Mouse (Mus musculus): ENCODE measurements around the gene Olfr94.
"Not testable (repeated sequence)": the region's sequence is repeated elsewhere in the genome, so short reads cannot be mapped to it uniquely, and the experiment has no call there.

The Olfr94 gene

DNA sequence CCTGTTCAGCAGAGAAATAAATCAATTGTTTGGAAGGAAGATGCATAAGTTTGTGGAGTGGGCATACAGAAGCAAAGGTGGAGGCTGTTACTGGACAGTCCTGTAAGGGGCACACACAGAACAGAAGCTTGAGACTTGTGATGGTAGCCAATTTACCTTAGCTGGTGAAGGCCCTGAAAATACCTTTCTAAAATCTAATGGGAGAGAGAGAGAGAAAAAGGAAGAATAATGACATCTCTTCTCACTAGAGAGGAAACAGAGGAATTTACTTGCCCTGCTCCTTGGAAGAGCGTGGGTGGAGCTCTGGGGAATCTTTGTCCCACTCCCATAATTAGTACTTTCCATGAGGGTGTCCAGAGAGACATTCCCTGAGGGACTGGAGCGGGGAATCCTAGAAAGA is at the start of gene Olfr94:
TSS of gene Olfr94 (minus strand) at position 101 of the 400 bp plus-strand sequence.
- DNase-seq (ENCODE audit: low read depth, low spot score) = no peak

DNA sequence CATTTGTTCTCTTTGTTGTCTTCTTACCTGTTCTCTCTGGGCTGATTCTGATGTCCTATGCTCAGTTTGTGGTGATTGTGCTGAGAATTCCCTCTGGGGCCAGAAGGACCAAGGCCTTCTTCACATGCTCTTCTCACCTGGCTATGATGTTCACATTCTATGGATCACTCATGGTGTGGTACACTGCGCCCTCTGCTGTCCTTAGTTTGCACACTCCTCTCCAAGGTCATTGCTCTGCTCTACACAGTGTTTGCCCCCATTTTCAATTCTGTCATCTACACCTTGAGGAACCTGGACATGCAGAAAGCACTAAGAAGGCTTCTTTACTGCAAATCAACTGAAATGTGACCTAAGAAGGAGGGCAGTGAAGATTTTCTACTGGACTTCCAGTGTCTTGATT is 49.8 kb upstream of the Olfr94 start:
- DNase-seq (ENCODE audit: low read depth, low spot score) = no peak

DNA sequence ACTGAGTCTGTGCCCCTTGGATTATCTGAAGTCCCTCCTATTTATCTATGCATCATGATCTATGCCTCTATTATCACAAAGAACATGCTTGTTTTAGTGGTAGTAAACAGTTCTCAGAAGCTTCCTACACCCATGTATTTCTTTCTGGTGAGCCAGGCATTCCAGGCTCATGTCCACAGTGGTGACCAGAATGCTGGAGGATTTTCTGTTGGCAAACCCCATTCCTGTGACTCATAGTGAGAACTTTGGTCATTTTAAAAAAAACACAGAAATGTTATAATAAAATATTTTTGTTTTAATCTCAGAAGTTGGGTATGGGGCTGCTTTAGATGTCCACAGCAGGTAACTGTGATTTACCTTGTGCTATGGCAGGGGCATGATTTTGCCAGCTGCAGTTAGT is 48.7 kb upstream of the Olfr94 start:
- DNase-seq (ENCODE audit: low read depth, low spot score) = no peak

DNA sequence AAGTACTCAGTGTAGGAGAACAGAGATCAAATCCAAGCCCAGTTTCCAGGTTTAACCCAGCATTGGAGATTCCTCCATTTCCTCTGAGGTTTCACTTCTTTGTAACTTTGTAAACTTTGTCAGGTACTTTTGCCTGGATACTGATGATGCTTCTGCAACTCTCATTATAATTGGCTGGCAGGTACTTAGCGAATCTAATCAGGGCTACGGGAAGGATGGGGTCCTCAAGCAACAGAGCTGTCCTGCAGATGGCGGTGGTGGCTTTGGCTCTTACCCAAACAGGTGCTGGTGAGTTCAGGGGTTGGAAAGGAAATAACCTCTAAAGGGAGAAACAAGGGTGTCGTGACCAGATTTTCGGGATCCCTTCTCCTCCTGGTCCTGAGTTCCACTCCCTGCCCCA is 45.9 kb upstream of the Olfr94 start:
- no peak for DNase-seq (ENCODE audit: low read depth, low spot score)

DNA sequence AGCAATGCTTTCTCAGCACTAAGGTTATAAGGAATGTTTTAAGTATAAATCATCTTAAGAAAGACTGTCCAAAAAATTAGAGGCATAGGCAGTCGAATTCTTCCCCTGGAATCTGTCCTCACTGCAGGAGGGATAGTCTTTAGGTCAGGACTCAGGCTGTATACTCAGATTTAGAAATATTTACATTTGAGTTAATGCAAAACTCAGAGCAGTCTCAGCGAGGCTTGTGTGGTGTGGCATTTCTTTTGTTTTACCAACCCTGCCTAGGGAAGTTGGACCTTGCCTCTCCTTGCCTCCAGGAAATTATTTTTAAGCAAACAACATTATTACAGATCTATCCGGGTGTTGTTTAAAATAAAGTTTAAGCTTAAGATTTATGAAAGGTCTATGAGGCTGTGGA is 41.4 kb upstream of the Olfr94 start:
- DNase-seq (ENCODE audit: low read depth, low spot score) = no peak

DNA sequence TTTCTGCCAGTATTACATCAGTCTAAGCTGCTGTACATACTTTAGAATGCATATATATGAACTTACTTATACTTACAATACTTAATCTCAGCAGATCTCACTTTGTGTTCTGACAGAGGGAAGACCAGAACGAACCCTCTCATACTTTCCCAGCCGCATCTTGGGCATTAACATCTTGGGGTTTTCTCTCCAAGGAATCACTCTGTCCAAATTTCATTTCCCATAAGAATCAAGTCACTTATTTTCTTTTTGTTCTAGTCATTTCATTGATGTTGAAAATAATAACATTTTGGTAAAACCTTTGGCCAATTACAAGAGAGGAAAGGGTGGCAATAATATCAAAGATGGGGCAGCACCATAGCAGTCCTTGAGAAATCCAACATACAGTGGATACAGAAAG is 36.4 kb upstream of the Olfr94 start, which contains the start of gene Olfr97:
TSS of gene Olfr97 (minus strand) at position 101 of the 400 bp plus-strand sequence.
- DNase-seq (ENCODE audit: low read depth, low spot score) = not testable (repeated sequence)

DNA sequence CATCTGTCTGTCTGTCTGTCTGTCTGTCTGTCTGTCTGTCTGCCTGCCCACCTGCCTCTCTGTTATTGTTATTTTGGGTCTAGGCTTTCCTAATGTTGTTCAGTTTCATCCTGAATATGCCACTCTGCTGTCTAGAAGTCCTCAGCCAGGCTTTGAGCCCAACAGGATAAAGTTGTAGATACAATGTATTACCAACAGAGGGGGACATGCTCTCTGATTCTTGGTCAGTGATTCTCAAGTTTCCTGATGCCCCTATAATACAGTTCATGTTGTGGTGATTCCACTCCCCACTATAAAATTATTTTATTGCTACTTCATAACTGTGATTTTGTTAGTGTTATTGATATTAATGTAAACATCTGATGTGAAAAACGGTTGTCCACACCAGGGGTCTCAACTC is 21.1 kb upstream of the Olfr94 start:
- DNase-seq (ENCODE audit: low read depth, low spot score) = no peak

DNA sequence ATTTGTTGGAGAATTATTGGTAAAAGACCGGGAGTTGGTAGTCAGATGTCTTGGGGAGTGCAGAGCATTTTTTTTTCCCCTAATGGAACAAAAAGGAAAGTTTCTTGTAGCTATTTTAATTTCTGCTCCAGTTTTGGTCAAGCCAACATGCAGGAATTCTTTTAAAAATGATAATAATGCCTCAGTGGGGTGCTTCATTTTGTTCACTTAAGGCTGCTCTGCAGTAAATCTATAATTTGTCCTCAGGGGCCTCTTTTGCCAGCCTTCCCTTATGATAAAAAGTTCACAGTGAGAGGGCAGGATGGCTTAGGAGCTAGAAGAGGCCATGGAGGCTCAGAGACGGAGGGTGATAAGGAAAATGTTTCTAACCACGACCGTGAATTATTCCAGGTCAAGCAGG is 19.1 kb upstream of the Olfr94 start, which contains the start of gene Olfr96:
TSS of gene Olfr96 (plus strand) at position 301 of the 400 bp plus-strand sequence.
- no peak for DNase-seq (ENCODE audit: low read depth, low spot score)

DNA sequence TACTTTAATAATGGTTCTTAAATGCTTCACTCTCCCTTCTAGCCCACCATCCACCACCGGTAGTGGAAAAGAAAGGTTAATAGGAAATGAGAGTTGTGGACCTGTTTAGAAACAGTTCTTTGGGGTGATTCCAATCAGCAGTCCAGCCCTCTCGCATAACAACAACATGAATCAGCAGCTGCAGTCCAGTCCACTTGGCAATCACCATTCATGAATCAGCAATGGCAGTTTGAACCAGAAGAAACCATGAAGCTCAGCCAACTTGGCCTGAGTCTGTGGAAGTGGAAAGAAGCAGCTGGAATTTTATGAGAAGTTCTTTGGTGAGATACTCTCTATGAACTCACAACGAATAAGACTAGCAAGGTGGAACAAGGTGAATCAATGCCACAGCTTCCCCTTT is 17.7 kb upstream of the Olfr94 start:
- no peak for DNase-seq (ENCODE audit: low read depth, low spot score)

DNA sequence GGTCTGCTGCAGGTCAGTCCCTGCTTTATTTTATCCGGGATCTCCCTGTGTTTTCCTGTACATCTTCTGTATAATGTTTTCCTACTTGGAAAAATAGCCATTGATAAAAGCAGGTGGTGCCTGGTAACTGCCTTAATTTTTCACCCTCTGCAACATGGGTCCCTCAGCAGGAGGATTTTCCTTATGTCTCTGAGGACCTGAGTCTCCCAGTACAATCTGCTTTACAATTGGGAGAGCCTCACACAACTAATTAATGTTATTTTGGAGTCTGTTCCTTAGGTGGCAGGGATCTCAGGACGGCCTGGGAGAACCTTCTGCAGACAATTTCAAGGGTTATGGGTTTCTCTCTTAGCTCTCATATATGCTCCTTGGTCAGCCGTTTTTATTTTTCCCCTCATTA is 12.2 kb upstream of the Olfr94 start, which contains the start of gene Olfr95:
TSS of gene Olfr95 (minus strand) at position 101 of the 400 bp plus-strand sequence.
- no peak for DNase-seq (ENCODE audit: low read depth, low spot score)

DNA sequence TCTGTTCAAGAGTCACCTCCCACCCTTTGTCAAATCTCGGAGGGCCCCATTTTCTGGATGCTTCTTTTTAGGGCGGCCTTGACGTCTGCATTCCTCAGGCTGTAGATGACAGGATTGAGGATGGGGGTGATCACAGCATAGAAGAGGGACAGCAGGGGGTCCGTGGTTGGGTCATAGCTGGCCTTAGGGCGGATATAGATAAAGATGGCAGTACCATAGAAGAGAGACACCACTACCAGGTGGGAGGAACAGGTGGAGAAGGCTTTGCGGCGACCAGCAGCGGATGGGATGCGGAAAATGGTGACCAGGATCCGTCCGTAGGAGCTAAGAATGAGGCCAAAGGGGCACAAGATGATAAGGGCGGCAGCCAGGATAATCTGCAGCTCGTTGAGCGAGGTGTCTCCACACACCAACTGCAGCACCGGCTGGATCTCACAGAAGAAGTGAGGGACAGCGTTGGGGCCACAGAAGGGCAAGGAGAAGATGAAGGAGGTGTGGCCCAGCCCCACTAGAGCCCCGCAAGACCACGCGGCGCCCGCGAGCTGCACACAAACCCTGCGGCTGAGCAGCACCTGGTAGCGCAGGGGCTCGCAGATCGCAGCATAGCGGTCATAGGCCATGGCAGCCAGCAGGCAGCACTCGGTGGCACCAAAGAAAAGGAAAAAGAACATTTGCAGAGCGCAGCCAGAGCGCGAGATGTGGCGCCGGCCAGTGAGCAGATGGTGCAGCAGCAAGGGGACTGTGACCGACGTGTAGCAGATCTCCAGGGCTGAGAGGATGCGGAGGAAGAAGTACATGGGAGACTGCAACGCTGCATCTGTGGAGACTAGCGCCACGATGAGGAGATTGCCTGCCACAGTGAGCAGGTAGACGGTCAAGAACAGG is 10.3 kb upstream of the Olfr94 start:
- DNase-seq (ENCODE audit: low read depth, low spot score) = no peak

DNA sequence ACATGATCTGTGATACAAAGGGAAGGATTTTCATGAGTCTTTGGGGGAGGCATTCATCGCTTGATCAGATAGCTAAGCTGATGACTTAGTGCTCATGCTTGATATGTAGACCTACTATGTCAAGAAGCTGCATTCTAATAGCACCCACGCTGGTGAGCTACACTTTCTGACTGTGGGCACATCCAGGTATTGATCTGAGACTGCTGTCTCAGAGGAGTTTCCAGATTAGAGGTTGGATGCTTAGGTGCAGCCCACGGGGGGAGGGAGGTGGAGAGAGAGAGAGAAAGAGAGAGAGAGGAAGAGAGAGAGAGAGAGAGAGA is 3.1 kb upstream of the Olfr94 start:
- DNase-seq (ENCODE audit: low read depth, low spot score) = no peak

DNA sequence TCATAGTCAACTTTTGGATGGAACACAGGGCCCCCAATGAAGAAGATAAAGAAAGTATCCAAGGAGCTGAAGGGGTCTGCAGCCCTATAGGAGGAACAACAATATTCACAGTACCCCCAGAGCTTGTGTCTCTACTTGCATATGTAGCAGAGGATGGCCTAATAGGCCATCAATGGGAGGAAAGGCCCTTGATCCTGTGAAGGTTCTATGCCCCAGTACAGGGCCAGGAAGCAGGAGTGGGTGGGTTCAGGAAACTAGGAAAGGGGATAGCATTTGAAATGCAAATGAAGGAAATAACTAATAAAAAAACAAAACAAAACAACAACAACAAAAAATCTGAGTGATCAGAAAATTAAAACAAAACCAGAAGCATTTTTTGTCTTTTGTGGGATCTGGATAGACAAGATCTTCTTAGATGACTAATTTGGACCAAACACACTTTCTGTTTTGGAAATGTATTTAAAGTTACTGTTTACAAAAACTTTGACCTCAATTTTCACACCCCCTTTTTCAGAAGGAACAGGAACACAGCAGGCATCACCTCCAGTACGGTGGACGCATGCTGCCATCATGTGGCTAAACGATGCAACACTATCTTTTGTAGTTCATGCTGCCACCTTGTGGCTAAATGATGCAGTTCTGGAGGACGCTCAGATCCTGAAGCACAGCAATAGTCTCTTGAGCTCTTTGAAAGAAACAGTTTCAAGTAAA is 2.6 kb upstream of the Olfr94 start:
- DNase-seq (ENCODE audit: low read depth, low spot score) = peak; percentile 17

DNA sequence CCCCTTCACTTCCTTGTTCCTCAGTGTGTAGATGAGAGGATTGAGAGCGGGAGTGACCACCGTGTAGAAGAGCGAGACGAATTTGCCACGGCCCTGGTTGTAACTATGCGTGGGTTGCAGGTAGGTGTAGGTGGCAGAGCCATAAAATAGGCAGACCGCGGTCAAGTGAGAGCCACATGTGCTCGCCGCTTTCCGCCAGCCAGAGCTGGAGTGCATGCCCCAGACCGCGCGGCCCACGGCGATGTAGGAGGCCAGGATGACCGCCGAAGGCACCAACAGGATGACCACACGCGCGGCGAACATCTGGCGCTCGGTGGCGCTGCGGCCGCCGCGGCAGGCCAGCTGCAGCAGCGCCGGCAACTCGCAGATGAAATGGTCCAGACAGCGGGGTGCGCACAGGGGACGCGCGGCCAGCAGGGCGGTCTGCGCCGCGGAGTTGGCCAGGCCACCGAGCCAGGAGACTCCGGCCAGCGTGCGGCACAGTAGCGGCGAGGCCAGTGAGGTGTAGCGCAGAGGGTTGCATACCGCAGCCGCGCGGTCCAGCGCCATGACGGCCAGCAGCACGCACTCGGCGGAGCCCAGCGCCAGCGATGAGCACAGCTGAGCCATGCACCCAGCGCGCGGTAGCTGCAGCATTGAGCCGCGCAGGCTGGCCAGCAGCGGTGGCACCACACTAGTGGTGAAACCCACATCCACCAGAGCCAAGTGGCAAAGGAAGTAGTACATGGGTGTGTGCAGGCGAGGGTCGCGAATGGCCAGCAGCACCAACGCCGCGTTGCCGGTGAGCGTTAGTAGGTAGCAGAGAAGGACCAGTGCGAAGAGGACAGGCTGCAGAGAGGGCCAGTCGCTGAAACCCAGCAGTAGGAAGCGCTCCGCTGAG is 3.7 kb downstream of the Olfr94 start:
- DNase-seq (ENCODE audit: low read depth, low spot score) = no peak

DNA sequence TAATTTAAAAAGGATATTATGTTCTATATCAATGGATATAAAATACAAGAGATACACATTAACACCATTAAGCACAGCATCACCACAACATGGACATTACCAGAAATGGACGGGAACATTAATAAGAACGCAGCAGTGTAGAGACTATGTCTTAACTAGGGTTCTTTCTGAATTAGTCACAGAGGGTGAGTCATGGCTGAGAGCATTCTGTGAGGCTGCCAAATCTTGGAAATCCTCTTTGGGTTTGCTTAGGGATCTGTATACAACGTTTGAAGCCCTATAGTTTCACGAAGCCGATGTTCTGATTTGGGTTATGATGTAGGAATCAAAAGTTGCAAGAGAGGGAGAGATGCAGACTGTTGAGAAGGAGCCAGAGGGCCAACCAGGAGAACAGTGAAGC is 6.0 kb downstream of the Olfr94 start:
- no peak for DNase-seq (ENCODE audit: low read depth, low spot score)

DNA sequence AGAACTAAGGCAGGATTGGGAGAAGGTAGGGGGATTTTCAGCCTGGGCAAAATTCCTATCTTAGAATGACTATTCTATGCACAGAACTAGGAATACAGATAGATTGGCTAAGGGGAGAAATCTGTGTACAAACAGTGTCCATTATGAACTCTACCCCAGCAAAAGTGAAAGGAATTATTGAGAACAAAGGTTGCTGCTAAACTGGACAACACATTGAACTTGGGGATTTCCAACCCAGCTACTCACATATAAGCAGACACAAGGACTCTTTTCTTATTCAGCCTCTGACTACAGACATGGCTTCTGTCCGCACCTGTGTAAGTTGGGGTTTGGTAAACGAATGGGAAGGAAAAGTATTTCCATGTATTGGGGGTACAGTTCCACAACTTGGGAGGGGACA is 7.1 kb downstream of the Olfr94 start, which contains the start of gene Ubd:
TSS of gene Ubd (plus strand) at position 237 of the 400 bp plus-strand sequence.
- no peak for DNase-seq (ENCODE audit: low read depth, low spot score)

DNA sequence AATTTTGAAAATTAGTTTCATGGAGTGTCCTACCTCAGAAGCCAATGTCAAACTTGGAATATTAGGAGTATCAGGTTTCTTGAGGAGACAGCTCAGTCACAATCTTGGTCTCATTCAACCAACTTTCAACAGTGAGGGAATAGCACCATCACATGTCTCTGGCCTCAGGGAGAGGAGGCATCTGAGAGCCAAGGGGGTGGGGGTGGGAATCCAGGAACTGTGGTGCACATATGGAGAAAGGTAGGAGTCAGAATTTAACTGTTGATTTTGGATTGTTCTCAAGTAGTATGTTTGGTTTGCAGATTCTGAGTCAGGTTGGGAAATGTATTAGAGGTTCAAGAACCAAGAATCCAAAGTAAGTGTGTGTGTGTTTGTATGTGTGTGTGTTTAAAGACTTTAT is 7.8 kb downstream of the Olfr94 start:
- DNase-seq (ENCODE audit: low read depth, low spot score) = no peak

DNA sequence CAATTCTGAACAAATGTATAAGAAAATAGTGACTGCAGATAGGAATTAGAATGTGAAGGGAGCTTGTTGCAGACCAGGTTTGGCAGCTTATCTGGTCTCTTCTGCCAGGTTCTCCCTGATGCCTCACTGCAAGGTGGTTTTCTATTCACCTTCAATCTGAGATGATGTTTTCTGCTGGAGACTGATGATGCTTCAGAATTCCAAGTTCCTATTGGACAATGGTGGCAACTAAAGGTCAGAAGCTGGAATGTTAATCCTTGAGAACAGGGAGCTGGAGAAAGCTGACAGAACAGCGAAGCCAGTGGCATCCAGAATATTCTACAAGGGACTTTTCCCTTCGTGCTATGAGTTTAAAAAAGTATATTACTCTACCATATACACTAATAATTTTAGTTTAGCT is 10.1 kb downstream of the Olfr94 start:
- DNase-seq (ENCODE audit: low read depth, low spot score) = no peak

DNA sequence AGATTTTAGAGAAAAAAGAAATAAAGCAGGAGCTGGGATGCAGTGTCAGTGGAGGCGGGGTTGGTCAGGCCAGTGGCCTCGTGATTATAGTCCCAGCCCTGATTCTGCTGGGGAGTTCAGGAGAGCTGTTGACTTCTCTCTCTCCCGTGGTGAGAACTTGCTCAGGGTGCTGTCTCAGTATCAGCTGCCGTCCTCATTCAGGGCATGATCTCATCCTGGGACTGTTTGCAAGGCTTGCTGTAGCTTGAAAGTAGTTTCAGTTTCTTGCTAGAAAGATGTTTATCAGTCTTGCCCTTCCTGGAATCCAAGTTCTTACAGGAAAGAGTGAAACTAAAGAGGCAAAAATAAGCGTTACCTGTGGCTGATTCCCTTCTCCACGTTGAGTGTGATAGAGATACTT is 15.3 kb downstream of the Olfr94 start:
- DNase-seq (ENCODE audit: low read depth, low spot score) = no peak

DNA sequence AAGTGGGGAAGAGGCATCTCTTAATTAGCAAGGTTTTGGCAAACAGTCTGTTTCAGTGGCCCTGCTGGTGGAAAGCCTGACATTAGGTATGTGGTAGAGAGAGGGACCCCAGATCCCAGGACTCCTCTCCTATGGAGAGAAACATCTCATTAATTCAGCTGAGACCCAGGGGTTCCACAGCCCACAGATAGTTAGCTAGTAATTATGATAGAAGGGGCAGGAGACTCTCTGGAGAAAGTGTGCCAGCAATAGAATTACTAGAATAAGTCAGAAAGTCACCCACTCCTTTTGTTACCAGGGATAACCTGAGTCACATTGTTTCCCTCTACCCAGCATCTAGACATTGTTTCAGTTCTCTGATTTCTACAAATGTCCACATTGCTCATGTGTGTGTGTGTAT is 39.4 kb downstream of the Olfr94 start, which contains the start of gene Olfr93:
TSS of gene Olfr93 (minus strand) at position 101 of the 400 bp plus-strand sequence.
- no peak for DNase-seq (ENCODE audit: low read depth, low spot score)
